Mouse (Mus musculus): ENCODE data around the gene Sfpq. TPM values are rescaled to one million over a fixed set of nuclear protein-coding genes. Genes with fewer than 3 reads are reported as not detected.

Sfpq gene
- polyA plus RNA-seq, 1 experiment: 13.4 TPM

Other genes starting within 250 kb of the Sfpq start
- 1.8 and 2.9 TPM in 2 replicates for gene Zmym4, start 53.2 kb upstream of the Sfpq start, polyA plus RNA-seq (2012; rRNA removed)
- gene Zmym1, start 39.8 kb downstream of the Sfpq start, polyA plus RNA-seq (2012; rRNA removed): 1.1 and 1.4 TPM in 2 replicates
- gene Zmym6, start 56.1 kb downstream of the Sfpq start, polyA plus RNA-seq (2012; rRNA removed): 2.1 and 3.1 TPM in 2 replicates
- 14.8 and 16.4 TPM in 2 replicates for gene Tmem35b, start 102.4 kb downstream of the Sfpq start, polyA plus RNA-seq (2012; rRNA removed)
- 0.22 and 0.32 TPM in 2 replicates for gene Dlgap3, start 147.9 kb downstream of the Sfpq start, polyA plus RNA-seq (2012; rRNA removed)
- gene Smim12, start 222.5 kb downstream of the Sfpq start, polyA plus RNA-seq (2012; rRNA removed): 19.0 and 19.7 TPM in 2 replicates